Mouse (Mus musculus) CD4-positive, CD25-positive, alpha-beta regulatory T cell, adult 4 months (primary cell): ENCODE measurements around the gene Susd6. TPM values are rescaled to one million over a fixed set of nuclear protein-coding genes. Genes with fewer than 3 reads are reported as not detected.

ENCODE experiments used
- polyA plus RNA-seq, 2 experiments: library from polyadenylated mRNA; unstranded; fragments of 100-300 nt; shearing (Covaris generic); gene quantifications; one replicate each; pipeline ENCODE4 v1.2.1; 2017

Susd6 gene
- polyA plus RNA-seq, 2 experiments from 2014 or later, result 23.1 to 29.8 TPM

Other genes starting within 250 kb of the Susd6 start
- 10 to 100 TPM; 20.6 to 32.1 TPM for gene Slc39a9, start 146.6 kb upstream of the Susd6 start, polyA plus RNA-seq
- 100 to 1,000 TPM; 129 to 141 TPM for gene Erh, start 146.2 kb upstream of the Susd6 start, polyA plus RNA-seq
- gene Plekhd1, start 97.9 kb upstream of the Susd6 start, polyA plus RNA-seq, result under 1 TPM; 0.28 to 0.90 TPM
- gene Ccdc177, start 29.8 kb upstream of the Susd6 start, polyA plus RNA-seq, result not detected
- gene Srsf5, start 155.0 kb downstream of the Susd6 start, polyA plus RNA-seq, result 100 to 1,000 TPM; 520 to 757 TPM
- 1 to 10 TPM; 1.2 TPM for gene Slc10a1, start 178.2 kb downstream of the Susd6 start, polyA plus RNA-seq
- gene Smoc1, start 236.3 kb downstream of the Susd6 start, polyA plus RNA-seq, result under 1 TPM; 0.51 to 0.61 TPM